Mouse (Mus musculus) c-Kit-positive CD71-positive TER-119-negative erythroid progenitor cells, embryonic 14.5 days (primary cell): ENCODE data around the gene Ppp1r13l.

Source experiments
- DNase-seq: peaks from one replicate; pipeline ENCODE4 v3.0.0-alpha.2; 2013; ENCODE audit warnings: low read depth

The Ppp1r13l gene

GRCm38 (mm10) chr7:19368380-19368779, 8.8 kb downstream of the Ppp1r13l start:
- no peak for DNase-seq

GRCm38 (mm10) chr7:19369823-19370425, 10.4 kb downstream of the Ppp1r13l start:
- no peak for DNase-seq

- DNase-seq: no peak
These were observed 13.8 kb downstream of the Ppp1r13l start for GRCm38 (mm10) chr7:19373367-19373766.

GRCm38 (mm10) chr7:19375368-19375767, 15.8 kb downstream of the Ppp1r13l start:
- no peak for DNase-seq

GRCm38 (mm10) chr7:19376019-19376418, 16.5 kb downstream of the Ppp1r13l start:
- no peak for DNase-seq

- DNase-seq: no peak
These were observed 18.5 kb downstream of the Ppp1r13l start for GRCm38 (mm10) chr7:19378049-19378448.

GRCm38 (mm10) chr7:19381377-19382165, 22.0 kb downstream of the Ppp1r13l start, which contains the start of gene Ercc2:
Gene Ercc2 (plus strand): TSS chr7:19382010.
- peak; percentile 100 for DNase-seq

- no peak for DNase-seq
These were observed 22.6 kb downstream of the Ppp1r13l start for GRCm38 (mm10) chr7:19382166-19382541.

- DNase-seq: no peak
These were observed 24.2 kb downstream of the Ppp1r13l start for GRCm38 (mm10) chr7:19383708-19384107.

- no peak for DNase-seq
These were observed 29.3 kb downstream of the Ppp1r13l start for GRCm38 (mm10) chr7:19388699-19389413.

- DNase-seq: no peak
These were observed 34.9 kb downstream of the Ppp1r13l start for GRCm38 (mm10) chr7:19394484-19394883.

GRCm38 (mm10) chr7:19399496-19400280, 40.1 kb downstream of the Ppp1r13l start:
- DNase-seq: no peak

GRCm38 (mm10) chr7:19400946-19401345, 41.4 kb downstream of the Ppp1r13l start:
- no peak for DNase-seq

- no peak for DNase-seq
These were observed 43.1 kb downstream of the Ppp1r13l start for GRCm38 (mm10) chr7:19402535-19403112.

GRCm38 (mm10) chr7:19403731-19404296, 44.3 kb downstream of the Ppp1r13l start, which contains the start of gene Klc3:
Gene Klc3 (minus strand): TSS chr7:19404104.
- DNase-seq: peak; percentile 87

GRCm38 (mm10) chr7:19404476-19404875, 44.9 kb downstream of the Ppp1r13l start, which contains the start of gene Ckm:
Gene Ckm (plus strand): TSS chr7:19404776.
- no peak for DNase-seq

GRCm38 (mm10) chr7:19405417-19405816, 45.9 kb downstream of the Ppp1r13l start:
- DNase-seq: peak; percentile 65

- DNase-seq: no peak
These were observed 50.2 kb downstream of the Ppp1r13l start for GRCm38 (mm10) chr7:19409753-19410152.

GRCm38 (mm10) chr7:19410766-19411344, 51.3 kb downstream of the Ppp1r13l start:
- DNase-seq: no peak

- DNase-seq: no peak
These were observed 52.2 kb downstream of the Ppp1r13l start for GRCm38 (mm10) chr7:19411783-19412182.

- no peak for DNase-seq
These were observed 54.0 kb downstream of the Ppp1r13l start for GRCm38 (mm10) chr7:19413525-19413924.
